Mouse (Mus musculus) testis, adult 2 months (tissue): Measurements from ENCODE around the gene Spred3.

Source experiments
- CTCF ChIP-seq: fragments of 200-500 bp; IDR thresholded peaks from 2 replicates; pipeline ENCODE4 v1.5.1; 2012; ENCODE audit warnings: low read depth, mild to moderate bottlenecking, inconsistent platforms, low read length, moderate library complexity; ENCODE audit not compliant: control insufficient read depth, insufficient read depth, insufficient replicate concordance
- POLR2A ChIP-seq: fragments of 200-500 bp; IDR thresholded peaks from 2 replicates; pipeline ENCODE4 v1.6.1; 2012; ENCODE audit warnings: low read depth, mild to moderate bottlenecking, inconsistent platforms, low read length, moderate library complexity; ENCODE audit not compliant: control insufficient read depth

DNA sequence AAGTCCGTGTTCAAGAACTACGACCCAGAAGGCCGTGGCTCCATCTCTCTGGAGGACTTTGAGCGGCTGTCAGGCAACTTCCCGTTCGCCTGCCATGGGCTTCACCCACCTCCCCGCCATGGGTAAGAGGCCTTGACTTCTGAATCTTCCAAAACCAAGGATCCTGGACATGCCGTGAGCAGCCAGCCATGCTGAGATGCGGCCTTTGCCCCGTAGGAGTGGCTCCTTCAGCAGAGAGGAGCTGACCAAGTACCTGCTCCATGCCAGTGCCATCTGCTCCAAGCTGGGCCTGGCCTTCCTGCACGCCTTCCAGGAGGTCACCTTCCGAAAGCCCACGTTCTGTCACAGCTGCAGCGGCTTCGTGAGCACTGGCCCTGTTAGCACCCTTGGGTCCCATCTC, 21.4 kb downstream of the Spred3 start:
- no peak for TF ChIP-seq CTCF
- TF ChIP-seq POLR2A = no peak
